ENCODE assay signal across 8 mouse cellular contexts in genomic region chr2:156126992-156127391, GRCm38 (mm10). TPM values are rescaled to one million over a fixed set of nuclear protein-coding genes. Genes with fewer than 3 reads are reported as not detected.
DNase-seq lines count a peak whose midpoint lies in the region; ATAC-seq lines count a peak whose summit lies in the region.

Gene Gm28036 (minus strand): TSS chr2:156127092.

- H3K27ac ChIP-seq in heart, embryonic 15.5 days, result no peak within 1 kb of the TSS
- no peak within 1 kb of the TSS for H3K27ac ChIP-seq in limb, embryonic 11.5 days (replicated peaks; ENCODE audit: low read depth, low read length)

- no peak within 1 kb of the TSS for H3K4me3 ChIP-seq in heart, embryonic 15.5 days
- H3K4me3 ChIP-seq in limb, embryonic 11.5 days (ENCODE audit: low read depth, low read length), result no peak within 1 kb of the TSS

- DNase-seq in gastrocnemius, postnatal 10 days, result no peak
- no peak for DNase-seq in gastrocnemius, adult 18-20 months (ENCODE audit: low spot score)
- no peak for DNase-seq in adrenal gland, adult 8-10 months
- no peak for DNase-seq in limb, embryonic 11.5 days (ENCODE audit: low spot score)
- DNase-seq in right cerebral cortex, postnatal 14 days, result no peak
- DNase-seq in kidney, postnatal 10 days, result no peak
- DNase-seq in kidney, postnatal 25 days, result no peak

- WGBS in heart, embryonic 15.5 days, result 94% methylated on average over 5 of the region's 5 CpGs
- WGBS in limb, embryonic 11.5 days, result 99% methylated on average over 5 of the region's 5 CpGs

- H3K9me3 ChIP-seq in heart, embryonic 15.5 days (replicated peaks), result no peaks in the 10 kb centered on the region
- no peaks in the 10 kb centered on the region for H3K9me3 ChIP-seq in limb, embryonic 11.5 days (ENCODE audit: control insufficient read depth, low read length)

- H3K4me2 ChIP-seq in heart, embryonic 15.5 days, result no peak within 1 kb of the TSS
- H3K4me2 ChIP-seq in limb, embryonic 11.5 days (ENCODE audit: low read depth, severe bottlenecking), result no peak within 1 kb of the TSS

- H3K27me3 ChIP-seq in heart, embryonic 15.5 days, result no peaks in the 10 kb centered on the region
- H3K27me3 ChIP-seq in limb, embryonic 11.5 days (ENCODE audit: control insufficient read depth, insufficient read depth, low read length), result no peaks in the 10 kb centered on the region

- no peak for ATAC-seq in heart, embryonic 15.5 days (replicated peaks; ENCODE audit: insufficient number of reproducible peaks, insufficient read depth, low FRiP score, low read depth)
- ATAC-seq in limb, embryonic 11.5 days (ENCODE audit: insufficient number of reproducible peaks, low FRiP score, low TSS enrichment, low read depth), result no peak

- no peaks in the 10 kb centered on the region for H3K4me1 ChIP-seq in heart, embryonic 15.5 days (replicated peaks)
- H3K4me1 ChIP-seq in limb, embryonic 11.5 days (ENCODE audit: control insufficient read depth, insufficient read depth, low read length), result no peaks in the 10 kb centered on the region

- H3K36me3 ChIP-seq in heart, embryonic 15.5 days, result peaks cover 33% of the 10 kb centered on the region; the same call in 1 of the 2 replicates
- H3K36me3 ChIP-seq in limb, embryonic 11.5 days (ENCODE audit: control insufficient read depth, insufficient read depth, low read length), result peaks cover 6% of the 10 kb centered on the region

- H3K9ac ChIP-seq in heart, embryonic 15.5 days, result no peak within 1 kb of the TSS
- H3K9ac ChIP-seq in limb, embryonic 11.5 days (ENCODE audit: low read length), result no peak within 1 kb of the TSS

RNA-seq across cellular contexts. Expression of gene Gm28036, which starts in this region (rescaled TPM):
- total RNA-seq in gastrocnemius, postnatal 10 days (2021), result 10 to 100 TPM; 12.8 to 13.4 TPM
- 1 to 10 TPM; 3.0 to 5.8 TPM for total RNA-seq in gastrocnemius, adult 18-20 months (2021)
- total RNA-seq in adrenal gland, adult 8-10 months (2022), result 10 to 100 TPM; 18.9 to 32.6 (median 24.2) TPM
- polyA plus RNA-seq in heart, embryonic 15.5 days (2015; fragmentation: Nextera tagmentation; extraction: Ambion mirVana), result 10.5 and 11.6 TPM in 2 replicates
- polyA plus RNA-seq in limb, embryonic 11.5 days (2014; fragmentation: Nextera tagmentation; extraction: Ambion mirVana), result 20.5 and 21.9 TPM in 2 replicates
